Mouse (Mus musculus): Measurements from ENCODE around the gene Aatk.

GRCm38 (mm10) chr11:120090661-120091060 lies 43.7 kb upstream of the Aatk start:
- TF ChIP-seq CTCF (IDR thresholded peaks at IDR 0.05; ENCODE audit: low read depth), result no peak
- no peak for TF ChIP-seq EP300 (IDR thresholded peaks at IDR 0.05; ENCODE audit: low read depth)
